Mouse (Mus musculus) brain, adult 2 months (tissue): ENCODE measurements at regions not wholly inside any gene's neighbourhood (a gene's known extent, or its start where the extent isn't known, plus 50 kb on each side); places are given as distances from the start of the nearest gene placed in this dataset.

Source experiments
- DNase-seq: peaks from one replicate; pipeline ENCODE4 v3.0.0; 2011; ENCODE audit warnings: low read depth, low spot score

- no peak for DNase-seq
Observed at GRCm38 (mm10) chr5:132671496-132671895, 128.4 kb upstream of the Auts2 start.

- DNase-seq, result peak; percentile 15
Observed at GRCm38 (mm10) chr5:132667316-132667715, 124.2 kb upstream of the Auts2 start.

GRCm38 (mm10) chr5:132661266-132661665 lies 118.1 kb upstream of the Auts2 start:
- peak; percentile 82 for DNase-seq

- DNase-seq, result no peak
Observed at GRCm38 (mm10) chr5:132660036-132660435, 116.9 kb upstream of the Auts2 start.

GRCm38 (mm10) chr5:132654382-132654781 lies 111.2 kb upstream of the Auts2 start:
- DNase-seq, result no peak

GRCm38 (mm10) chr5:132653694-132654300 lies 110.7 kb upstream of the Auts2 start:
- peak; percentile 61 for DNase-seq

- DNase-seq, result no peak
Observed at GRCm38 (mm10) chr5:132652201-132652600, 109.1 kb upstream of the Auts2 start.

- peak; percentile 80 for DNase-seq
Observed at GRCm38 (mm10) chr5:132649771-132650170, 106.6 kb upstream of the Auts2 start.

- no peak for DNase-seq
Observed at GRCm38 (mm10) chr5:132648751-132649150, 105.6 kb upstream of the Auts2 start.

- DNase-seq, result no peak
Observed at GRCm38 (mm10) chr5:132644646-132645172, 101.6 kb upstream of the Auts2 start.

GRCm38 (mm10) chr5:132643270-132643669 lies 100.1 kb upstream of the Auts2 start:
- DNase-seq, result no peak

GRCm38 (mm10) chr5:132633198-132633884 lies 90.2 kb upstream of the Auts2 start:
- DNase-seq, result no peak

- peak; percentile 18 for DNase-seq
Observed at GRCm38 (mm10) chr5:132621751-132622150, 78.6 kb upstream of the Auts2 start.

GRCm38 (mm10) chr5:132617241-132617640 lies 74.1 kb upstream of the Auts2 start:
- no peak for DNase-seq

- no peak for DNase-seq
Observed at GRCm38 (mm10) chr5:132609251-132609650, 66.1 kb upstream of the Auts2 start.

- peak; percentile 71 for DNase-seq
Observed at GRCm38 (mm10) chr5:132606216-132606615, 63.1 kb upstream of the Auts2 start.

GRCm38 (mm10) chr5:132594796-132595195 lies 51.7 kb upstream of the Auts2 start:
- DNase-seq, result peak; percentile 17
